Mouse (Mus musculus): ENCODE measurements around the gene Uba2. TPM values are rescaled to one million over a fixed set of nuclear protein-coding genes. Genes with fewer than 3 reads are reported as not detected.
"Not testable (repeated sequence)": the region's sequence is repeated elsewhere in the genome, so short reads cannot be mapped to it uniquely, and the experiment has no call there.

The Uba2 gene
- total RNA-seq (2022) = 10 to 100 TPM; 87.0 to 89.6 (median 87.7) TPM

DNA sequence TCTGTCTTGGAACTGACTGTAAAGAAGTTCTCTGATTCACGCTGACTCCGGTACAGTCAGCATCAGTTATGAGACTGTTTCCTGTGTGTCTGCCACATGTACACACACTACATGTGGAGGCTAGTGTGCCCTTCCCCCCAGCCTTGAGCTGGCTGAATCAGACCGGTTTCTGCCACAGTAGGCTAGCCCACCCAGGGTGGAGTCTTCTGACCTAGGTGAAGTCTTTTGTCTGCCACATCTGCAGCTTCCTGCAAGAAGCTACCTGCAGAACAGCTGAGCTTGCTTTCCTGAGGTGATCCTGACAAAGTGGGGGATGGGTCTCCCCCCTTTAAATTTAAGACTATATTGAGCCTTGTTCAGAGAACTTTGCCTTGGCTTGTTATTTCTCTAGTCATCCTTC is at the start of gene Uba2:
TSS of gene Uba2 (minus strand) at position 146 of the 400 bp plus-strand sequence.
- no peak for DNase-seq (ENCODE audit: low spot score in 2 of 2)

DNA sequence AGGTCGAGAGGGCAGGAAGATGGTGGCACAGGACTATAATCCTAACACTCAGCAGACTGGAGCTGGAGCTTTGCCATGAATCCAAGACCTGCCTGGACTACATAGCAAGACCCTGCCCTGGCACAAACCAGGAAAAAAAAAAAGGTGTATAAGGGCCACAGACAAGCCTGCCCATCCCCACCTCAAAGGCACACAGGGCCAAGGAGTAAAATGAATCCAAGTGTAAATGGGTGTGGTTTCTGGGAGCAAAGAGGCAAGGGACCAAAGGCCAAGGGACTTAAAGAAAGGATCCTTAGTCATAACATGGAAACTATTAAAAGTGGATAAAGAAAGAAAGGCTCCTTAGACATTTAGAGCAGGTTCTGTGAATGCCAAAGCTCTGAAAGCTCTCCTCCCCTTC is 49.1 kb upstream of the Uba2 start:
- DNase-seq (ENCODE audit: low spot score in 2 of 2) = no peak

GRCm38 (mm10) chr7:34216474-34216873 is 47.1 kb upstream of the Uba2 start:
- no peak for DNase-seq (ENCODE audit: low spot score in 2 of 2)

- no peak for DNase-seq (ENCODE audit: low spot score in 2 of 2)
Observed at GRCm38 (mm10) chr7:34215481-34215880, 46.1 kb upstream of the Uba2 start.

DNA sequence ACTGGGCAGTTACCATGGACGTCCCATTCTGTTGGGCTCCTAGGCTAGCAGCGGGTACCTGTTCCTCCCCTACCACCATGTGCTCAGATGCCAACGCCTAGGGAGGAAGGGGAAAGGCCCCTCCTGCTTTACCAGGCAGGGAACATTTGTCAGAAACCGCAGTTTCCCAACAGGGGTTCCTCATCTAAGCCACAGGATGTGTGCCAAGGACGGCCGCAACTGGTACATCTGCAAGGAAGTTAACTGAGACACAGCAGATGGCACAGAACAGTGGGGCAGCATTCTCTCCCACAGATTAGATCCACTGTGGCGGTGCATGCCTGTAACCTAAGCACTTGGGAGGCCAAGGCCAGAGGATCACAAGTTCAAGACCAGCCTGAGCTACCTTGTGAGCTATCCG is 45.2 kb upstream of the Uba2 start:
- no peak for DNase-seq (ENCODE audit: low spot score in 2 of 2)

GRCm38 (mm10) chr7:34213281-34213680 is 43.9 kb upstream of the Uba2 start:
- no peak for DNase-seq (ENCODE audit: low spot score in 2 of 2)

GRCm38 (mm10) chr7:34208027-34208745 is 38.8 kb upstream of the Uba2 start:
- no peak for DNase-seq (ENCODE audit: low spot score in 2 of 2)

GRCm38 (mm10) chr7:34206331-34206730 is 36.9 kb upstream of the Uba2 start:
- DNase-seq (ENCODE audit: low spot score in 2 of 2) = no peak

DNA sequence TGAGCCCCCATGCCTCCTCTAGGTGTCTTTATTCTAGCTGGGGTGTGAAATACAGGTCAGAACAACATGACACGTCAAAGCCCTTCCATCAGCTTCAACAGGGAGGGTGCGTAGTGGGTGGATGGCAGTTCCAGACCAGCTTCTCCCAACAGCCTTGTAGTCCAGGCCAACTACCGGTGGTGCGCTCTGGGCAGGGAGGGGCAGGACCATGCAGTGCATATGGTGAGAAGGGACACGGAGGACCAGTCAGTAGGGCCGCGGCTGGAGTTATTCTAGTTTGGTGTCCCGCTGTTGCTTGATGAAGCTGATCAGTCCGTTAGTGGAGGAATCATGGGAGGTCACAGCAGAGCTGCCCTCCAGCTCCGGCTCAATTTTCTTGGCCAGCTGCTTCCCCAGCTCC is 32.7 kb upstream of the Uba2 start:
- DNase-seq (ENCODE audit: low spot score in 2 of 2) = not testable (repeated sequence)

DNA sequence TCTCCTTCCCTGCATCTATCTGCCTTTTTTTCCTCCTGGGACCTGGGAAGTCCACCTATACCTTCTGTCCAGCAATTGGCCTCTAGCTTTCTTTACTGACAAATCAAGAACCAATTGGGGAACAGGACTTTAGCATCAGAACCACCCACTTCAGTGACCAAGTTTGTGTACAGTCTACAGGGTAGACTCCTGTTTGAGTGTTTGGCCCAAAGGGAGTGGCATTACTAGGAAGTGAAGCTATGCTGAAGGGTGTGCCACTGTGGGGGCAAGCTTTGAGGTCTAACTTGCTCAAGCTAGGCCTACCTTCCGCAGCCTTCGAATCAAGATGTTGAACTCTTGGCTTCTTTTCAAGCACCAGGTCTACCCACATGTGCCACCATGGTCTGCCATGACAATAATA is 31.4 kb upstream of the Uba2 start:
- no peak for DNase-seq (ENCODE audit: low spot score in 2 of 2)

DNA sequence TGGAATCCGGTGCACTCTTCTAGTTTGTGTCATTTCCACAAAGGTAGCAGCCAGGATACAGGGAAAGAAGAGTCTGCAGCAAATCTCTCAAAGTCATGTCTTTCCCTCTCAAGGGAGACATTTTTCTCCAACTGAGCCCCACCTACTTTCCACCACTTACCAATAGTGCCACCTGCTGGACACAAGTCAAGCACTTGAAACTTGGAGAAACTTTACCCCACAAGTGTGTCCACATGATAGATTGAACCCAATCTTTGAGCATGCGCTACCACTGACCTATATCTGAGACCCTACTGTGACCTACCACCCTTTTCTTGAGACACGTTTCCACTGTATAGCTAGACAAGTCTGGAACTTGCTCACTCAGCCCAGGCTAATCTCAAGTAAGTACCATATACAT is 28.9 kb upstream of the Uba2 start:
- no peak for DNase-seq (ENCODE audit: low spot score in 2 of 2)

DNA sequence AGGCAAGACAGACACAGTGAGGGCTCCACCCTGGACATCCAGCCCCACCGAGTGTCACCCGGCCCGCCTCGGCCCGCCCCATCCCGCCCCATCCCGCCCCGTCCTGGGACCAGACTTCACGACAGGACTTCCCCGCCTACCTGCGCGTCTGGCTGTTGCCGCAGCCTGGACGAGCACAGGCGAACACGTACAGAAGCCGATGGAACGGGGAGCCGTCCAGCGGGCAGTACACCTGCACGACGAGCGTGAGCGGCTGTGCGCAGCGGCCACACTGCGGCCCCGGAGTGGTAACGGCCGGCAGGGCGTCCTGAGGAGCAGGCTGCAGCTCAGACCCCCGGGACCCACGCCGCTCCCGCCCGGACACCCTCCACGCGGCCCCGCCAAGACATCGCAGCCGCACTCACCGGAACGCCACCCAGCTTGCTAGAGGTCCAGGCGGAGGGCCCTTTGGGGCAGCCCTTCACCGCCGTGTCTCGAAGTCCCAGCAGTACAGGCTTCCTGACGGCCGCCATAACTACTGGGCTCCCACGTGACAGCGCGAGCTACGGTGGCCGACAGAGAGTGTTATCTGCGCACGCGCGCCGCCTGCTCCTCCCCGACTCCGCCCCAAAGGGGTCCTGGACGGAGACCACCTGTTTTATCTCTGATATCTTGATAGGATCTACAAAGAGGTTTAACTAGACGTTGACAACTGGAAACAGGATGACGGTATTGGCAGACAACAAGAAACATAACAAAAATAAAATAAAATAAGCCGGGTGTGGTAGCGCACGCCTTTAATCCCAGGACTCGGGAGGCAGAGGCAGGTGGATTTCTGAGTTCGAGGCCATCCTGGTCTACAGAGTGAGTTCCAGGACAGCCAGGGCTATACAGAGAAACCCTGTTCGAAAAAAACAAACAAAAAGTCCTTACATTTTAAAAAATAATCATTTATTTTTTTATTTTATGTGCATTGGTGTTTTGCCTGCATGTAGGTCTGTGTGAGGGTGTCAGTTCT is 27.0 kb upstream of the Uba2 start, which contains the start of gene Pdcd2l:
TSS of gene Pdcd2l (minus strand) at position 530 of the 997 bp plus-strand sequence.
- peak; percentile 87 to 88 for DNase-seq (ENCODE audit: low spot score in 2 of 2)

DNA sequence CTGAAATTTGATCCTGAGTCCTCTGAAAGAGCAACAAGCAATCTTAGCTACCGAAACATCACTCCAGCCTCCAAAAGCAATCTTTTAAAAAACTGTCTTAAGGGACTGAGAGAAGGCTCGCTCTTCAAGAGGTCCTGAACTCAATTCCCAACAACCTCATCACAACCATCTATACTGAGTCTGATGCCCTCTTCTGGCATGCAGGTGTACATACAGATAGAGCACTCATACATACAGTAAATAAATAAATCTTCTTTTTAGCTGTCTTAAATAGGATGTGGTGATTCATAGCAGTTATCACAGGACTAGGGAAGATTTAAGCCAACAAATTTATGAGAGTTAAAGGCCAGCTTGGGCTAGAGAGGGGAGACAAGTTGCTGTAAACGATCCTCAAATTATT is 26.2 kb upstream of the Uba2 start:
- no peak for DNase-seq (ENCODE audit: low spot score in 2 of 2)

- no peak for DNase-seq (ENCODE audit: low spot score in 2 of 2)
Observed at GRCm38 (mm10) chr7:34192825-34193224, 23.4 kb upstream of the Uba2 start.

- DNase-seq (ENCODE audit: low spot score in 2 of 2) = no peak
Observed at GRCm38 (mm10) chr7:34189376-34189989, 20.1 kb upstream of the Uba2 start.

DNA sequence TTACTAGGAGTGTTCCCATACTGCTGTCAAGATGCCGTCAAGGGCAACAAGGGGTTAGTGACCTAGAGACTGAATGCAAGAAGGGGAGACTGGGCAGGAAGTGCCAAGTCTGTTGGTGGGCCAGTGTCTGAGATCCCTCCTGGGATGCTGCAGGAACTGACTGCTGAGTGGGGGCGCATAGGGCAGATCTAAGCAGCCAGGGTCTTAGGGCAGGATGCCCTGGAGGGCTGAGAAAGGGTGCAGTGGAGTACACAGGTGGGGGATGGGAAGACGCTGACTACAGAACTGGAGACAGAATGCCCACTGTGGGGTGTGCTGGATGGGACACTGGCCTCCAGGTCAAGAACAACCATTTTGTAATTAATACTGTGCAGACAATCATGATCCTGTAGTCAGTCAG is 14.4 kb upstream of the Uba2 start:
- no peak for DNase-seq (ENCODE audit: low spot score in 2 of 2)

DNA sequence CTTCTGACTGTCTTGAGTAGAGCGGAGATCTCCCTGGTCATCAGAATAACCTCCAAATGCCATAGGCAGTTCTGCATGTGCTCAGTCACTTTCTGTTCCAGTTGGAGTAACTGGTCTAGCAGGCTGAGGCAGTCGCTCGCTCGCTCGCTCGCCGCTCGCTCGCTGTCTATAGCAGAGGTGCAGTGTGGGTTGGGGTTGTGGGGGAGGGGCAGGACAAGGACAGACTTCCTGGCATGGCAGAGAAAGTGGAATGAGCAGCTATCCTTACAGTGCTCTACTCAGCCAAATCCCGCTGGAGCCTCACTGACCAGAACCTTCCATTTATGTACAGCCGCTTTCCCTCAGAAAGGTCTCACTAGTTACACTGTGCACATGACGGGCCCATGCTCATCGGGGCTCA is 14.0 kb upstream of the Uba2 start:
- no peak for DNase-seq (ENCODE audit: low spot score in 2 of 2)

DNA sequence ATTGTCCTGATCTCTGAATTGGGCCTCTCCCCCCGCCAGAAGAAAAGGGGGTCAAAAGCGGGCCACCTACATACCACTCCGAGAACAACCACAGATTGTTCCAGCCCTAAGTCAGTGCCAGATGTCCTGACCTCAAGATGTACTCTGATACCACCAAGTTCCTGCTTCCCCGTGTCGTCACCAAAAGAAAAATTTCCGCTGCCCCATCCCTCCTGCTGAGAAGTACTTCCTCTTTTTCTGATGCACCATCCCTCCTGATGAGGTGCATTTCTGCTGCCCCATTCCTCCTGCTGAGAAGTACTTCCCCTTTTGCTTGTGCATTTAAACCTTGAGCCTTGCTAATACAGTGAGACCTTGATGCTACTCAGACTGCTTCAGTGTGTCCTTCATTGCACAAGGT is 6.8 kb upstream of the Uba2 start:
- not testable (repeated sequence) for DNase-seq (ENCODE audit: low spot score in 2 of 2)

DNA sequence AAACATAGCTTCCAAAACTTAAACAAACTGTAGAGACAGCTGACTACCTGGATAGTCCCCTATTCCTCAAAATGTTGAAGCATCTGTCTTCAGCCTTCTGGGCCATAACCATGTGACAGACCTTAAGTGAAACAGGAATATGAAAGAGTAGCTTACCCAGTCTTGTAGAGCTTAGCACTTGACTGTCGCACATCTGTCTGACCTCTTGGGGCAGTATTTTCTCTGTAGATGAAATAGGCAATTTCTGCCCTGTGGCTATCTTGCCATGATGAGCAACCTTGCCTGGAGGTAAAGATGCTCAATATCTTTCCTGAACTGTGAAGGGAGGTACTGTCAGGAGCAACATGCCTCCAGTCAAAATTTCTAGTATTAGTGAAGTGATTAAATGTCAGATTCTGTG is 2.9 kb upstream of the Uba2 start:
- DNase-seq (ENCODE audit: low spot score in 2 of 2) = no peak

GRCm38 (mm10) chr7:34168470-34169251 is 738 bp downstream of the Uba2 start:
- DNase-seq (ENCODE audit: low spot score in 2 of 2) = peak; percentile 86 to 87
